Mouse (Mus musculus): ENCODE results near the gene Tmcc1.

DNA sequence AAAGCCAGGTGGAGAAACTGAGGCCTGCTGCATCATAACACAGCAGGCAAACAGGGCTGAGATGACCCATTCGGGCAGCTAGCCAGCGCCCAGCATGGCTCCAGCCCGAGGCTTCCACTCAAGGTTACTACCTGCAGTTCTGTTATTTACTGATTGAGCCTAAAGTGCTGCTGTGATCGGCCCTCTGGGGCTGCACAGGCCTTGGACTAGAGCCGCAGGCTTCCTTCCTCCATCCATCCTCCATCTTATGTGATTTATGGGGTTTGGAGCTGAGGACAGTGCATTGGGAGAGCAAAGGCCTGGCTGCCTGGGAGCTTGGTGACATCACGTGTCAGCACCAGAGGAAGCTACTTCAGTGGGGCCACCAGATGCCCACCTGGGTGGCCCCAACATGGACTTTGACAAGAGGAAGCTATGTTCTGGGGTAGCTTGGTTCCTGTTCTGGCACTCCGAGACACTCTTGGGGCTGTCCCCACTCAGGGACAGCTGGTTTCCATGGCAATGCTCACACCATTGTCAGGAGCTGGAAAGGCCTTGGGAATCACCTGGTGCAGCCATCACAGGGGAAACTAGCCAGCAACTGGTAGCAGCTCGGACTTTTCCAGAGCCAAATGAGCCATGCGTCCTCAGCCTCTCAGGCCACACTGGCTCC lies 206.1 kb downstream of the Tmcc1 start:
- no peak for TF ChIP-seq CTCF (IDR thresholded peaks at IDR 0.05; ENCODE audit: low read depth, low read length)
- TF ChIP-seq POLR2A (IDR thresholded peaks at IDR 0.05; ENCODE audit: extremely low read depth, insufficient read depth, low read length): no peak
